Mouse (Mus musculus): ENCODE data around the gene Simc1.

DNA sequence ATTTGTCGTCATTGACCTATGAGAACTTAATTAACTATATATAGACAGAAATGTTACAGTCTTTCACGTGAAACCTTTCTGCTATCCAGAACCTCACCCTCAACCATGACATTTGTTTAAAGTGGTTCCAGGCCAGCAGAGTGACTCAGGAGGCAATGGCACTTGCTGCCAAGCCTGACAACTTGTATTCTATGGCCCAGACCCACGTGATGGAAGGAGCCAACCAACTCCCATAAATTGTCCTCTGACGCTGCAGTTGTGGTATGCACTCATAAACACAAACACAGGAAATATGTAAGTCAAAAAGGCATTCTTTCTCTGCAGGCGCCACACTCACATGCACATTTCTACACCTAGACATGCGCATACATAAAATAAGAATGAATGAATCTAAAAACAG lies 23.6 kb downstream of the Simc1 start:
- TF ChIP-seq CTCF (IDR thresholded peaks at IDR 0.05; ENCODE audit: low read depth, low read length) (no peak), POLR2A (IDR thresholded peaks at IDR 0.05; ENCODE audit: extremely low read depth, insufficient read depth, low read length) (no peak)
